Mouse (Mus musculus) spleen, adult 12 weeks (tissue): ENCODE data around the gene Tmem117.

Experiments
- DNase-seq: peaks from one replicate; pipeline ENCODE4 v3.0.0; 2022; ENCODE audit warnings: low spot score

Gene Tmem117

DNA sequence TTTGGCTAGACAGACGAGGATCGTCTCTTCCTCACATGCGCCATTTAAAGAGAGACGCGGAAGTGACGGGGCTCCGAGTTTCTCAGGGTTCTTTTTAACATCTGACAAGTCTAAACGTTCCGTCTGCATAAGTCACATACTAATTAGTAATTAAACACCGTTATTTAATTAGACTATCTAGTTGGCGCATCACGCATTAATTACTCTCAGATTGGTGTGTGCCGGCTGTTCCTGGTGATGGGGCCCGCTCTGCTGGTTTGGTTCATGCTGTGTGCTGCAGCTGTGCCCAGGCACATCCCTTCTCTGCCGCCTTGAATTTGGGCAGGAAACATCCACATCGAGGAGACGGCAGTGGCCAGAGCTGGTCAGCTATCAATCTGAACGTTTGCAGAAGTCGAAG is 142.7 kb downstream of the Tmem117 start:
- DNase-seq = no peak

DNA sequence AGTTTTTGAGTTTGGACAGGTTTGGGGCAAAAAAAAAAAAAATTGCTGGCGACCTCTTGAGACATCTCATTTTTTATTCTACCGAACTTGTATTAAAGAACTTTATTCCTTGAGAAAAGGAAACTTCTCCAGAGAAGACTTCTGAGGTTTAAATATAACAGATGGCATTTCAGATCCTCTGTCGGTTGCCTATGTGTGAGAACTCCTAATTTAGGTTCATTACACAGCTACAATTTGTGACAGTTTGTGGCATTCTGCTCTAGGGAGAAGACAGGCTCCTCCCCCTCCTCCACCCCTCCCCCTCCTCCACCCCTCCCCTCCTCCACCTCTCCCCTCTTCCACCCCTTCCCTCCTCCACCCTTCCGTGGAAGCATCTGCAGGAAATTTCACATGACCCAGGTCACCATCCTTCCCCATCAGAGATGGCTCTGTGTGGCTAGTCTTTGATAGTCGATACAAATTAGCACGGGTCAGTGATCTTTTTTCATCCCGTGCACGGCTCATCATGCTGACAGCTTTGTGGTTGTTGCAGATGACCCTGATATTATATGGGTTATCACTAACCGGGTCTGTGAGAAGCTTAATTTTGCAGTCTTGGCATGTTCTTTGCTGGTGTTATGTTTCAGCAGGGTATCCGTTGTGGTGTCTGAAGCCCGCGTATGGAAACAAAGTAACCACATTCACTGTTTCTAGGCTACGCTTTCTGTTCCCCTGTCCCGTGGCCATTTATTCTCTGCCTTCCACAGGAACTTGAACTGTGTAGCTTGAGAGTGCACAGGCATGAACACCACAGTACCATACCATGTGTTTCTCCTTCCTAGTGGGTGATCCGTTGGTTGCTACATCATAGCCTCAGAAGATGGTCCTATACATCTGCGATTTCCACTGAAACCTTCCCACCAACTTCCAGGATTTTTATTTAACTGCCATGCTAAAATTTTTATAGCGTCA is 147.4 kb downstream of the Tmem117 start:
- no peak for DNase-seq

- no peak for DNase-seq
Measured at GRCm38 (mm10) chr15:94781556-94781955, 152.5 kb downstream of the Tmem117 start.

GRCm38 (mm10) chr15:94793455-94793854 is 164.4 kb downstream of the Tmem117 start:
- no peak for DNase-seq

GRCm38 (mm10) chr15:94795484-94795883 is 166.5 kb downstream of the Tmem117 start:
- DNase-seq = no peak

DNA sequence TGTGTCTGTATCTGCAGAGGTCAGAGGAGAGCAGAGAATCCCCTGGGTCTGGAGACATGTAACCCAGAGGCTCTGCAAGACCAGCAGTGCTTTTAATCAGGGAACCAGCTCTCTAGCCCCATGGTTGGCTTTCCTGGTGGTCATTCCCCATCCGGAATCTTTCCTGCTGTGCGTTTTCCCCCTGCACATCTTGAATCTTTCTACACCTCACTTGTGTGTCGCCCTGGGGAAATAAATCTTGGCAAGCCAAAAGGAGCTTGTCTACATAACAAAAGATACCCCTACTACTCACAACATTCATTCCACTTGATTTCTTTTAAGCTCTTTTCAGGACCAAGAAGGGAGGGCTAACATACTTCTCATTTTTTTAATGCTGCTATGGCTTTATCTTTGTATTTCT is 169.2 kb downstream of the Tmem117 start:
- DNase-seq = no peak

GRCm38 (mm10) chr15:94801462-94801861 is 172.4 kb downstream of the Tmem117 start:
- DNase-seq = no peak

GRCm38 (mm10) chr15:94802820-94803219 is 173.8 kb downstream of the Tmem117 start:
- no peak for DNase-seq

DNA sequence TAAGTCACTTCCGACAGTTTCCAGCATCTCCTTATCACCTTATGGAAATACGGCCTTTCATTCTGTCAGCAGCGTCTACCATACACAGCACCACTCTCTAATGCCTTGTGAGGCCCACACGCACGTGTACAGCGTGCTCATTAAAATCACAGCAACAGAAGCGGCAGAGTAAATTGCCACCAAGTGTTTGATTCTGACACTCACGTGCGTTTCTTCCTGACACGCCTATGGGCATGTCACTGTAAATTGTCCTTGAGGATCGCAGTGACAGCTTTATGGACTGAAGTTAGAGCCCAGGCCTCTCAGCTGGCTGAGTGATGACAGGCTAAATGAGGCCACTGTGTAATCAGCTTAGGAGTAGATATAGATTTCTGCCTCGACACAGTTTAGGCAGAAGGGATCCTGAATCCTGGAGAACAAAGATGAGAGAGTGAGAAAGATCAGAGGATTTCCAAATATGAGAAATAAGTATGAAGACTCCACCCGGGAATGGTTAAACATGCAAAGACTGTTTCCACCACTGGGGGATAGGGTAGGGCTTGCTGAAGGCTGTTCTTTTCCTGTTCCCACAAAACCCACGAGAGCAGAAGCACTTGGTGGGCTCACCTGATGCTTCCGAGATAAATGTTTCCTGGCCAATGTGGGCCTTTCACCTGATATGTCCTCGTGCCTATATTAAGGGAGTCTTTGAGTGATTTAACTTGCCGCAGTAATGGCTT is 174.8 kb downstream of the Tmem117 start:
- no peak for DNase-seq

DNA sequence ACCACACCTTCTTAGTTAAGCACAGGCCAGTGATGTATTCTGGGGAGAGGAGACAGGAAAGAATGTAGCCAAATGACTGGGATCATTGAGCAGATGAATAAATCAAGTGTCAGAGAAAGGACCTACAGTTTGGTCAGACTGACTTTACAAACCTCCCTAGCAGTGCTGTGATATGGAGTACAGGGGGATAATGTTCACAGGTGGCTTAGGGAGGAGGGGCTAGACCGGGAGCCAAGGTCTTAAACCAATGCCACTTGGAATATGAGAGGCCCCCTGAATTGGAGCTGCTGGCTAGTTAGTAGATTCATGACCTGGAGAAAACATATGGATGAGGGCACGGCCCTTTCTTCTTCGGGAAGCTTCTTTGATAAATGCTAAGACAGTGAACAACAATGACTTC is 177.0 kb downstream of the Tmem117 start:
- no peak for DNase-seq

DNA sequence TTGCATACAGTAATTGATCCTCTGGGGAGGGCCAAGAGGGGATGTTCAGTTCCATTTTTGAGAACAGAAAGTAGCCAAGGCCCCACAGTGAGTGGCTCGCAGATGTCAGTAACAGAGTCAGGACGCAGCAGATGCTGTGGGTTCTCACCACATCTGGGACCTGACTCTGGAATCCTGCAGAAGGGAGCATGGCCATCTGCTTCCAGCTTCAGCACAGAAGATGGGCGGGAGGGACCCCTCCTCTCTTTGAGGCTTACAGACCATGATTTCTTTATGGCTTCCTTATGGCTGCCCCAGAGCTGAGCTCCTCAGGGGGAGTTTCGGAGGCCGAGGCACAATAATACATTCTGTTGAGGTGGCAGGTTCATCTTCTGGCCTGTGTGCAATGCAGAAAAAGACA is 182.5 kb downstream of the Tmem117 start:
- DNase-seq = no peak

DNA sequence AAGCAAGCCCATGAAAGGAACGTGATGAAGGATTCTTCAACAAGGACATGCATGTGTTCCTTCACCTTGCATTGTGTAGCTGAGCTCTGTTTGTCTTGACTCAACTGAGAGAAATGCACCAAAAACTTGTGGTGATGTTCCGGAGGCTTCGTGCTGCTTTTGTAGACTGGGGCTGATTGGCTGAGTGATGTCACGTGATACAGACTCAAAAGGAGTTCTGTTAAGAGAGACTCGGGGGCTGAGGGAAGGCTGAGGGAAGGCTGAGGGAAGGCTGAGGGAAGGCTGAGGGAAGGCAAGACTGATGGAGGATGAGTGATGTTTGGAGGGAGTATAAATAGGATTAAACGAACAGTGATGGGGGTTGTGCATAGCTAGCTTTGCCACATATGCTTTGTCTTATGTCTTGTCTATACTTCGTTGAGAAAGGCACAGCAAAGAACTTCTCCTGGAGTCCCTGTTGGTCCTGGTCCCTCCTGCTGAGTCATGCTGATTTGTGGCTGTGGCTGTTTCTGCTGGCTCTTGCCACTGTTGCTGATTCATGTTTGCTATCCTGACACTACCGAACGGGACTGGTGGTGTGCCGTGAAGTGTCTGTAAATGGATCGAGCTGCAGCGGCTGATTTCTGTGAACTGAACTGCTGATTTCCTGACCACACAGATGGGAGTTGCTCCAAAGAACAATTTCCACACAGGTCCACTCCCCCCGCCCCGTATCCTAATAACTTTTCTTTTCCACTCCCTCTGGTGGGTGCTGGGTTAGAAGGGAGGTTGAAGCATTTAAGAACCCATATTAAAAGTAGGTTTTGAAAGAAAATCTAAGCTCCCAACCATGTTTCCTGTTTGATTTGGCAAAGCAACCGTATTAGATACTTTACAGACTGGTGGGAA is 185.4 kb downstream of the Tmem117 start:
- DNase-seq = no peak

DNA sequence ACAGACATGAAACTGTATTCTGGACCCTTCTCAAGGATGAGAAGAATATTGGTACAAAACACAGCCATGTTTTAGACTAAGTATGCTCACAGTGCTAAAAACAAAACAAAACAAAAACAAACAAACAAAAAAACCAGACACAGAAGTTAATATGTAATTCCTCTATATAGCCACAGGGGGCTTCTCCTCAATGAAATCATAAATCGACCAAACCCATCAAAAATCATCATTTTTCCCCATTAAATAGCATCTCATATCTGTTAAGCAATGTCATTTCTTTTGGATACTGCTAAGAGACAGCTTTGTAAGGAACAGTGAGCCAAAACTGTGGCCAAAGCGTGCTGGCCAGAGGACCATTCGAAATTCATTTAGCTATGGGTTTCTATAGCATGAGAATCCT is 206.6 kb downstream of the Tmem117 start:
- DNase-seq = no peak

DNA sequence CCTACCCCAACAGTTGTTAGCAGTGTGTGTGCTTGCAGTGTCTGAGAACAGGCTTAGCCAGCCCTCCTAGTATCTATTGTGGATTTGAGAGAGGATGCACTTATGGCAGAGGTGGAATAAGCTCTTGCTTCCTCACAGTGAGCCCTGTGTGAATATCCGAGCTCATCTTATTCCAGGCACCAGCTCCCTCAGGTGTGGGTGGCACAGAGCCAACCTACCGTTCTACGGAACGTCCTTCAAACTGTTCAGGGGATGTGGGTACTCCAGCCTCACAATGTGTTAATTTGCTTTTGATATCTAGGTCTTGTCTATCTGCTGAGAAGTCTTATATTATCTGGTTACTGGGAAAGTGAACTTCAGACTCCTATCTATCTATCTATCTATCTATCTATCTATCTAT is 209.6 kb downstream of the Tmem117 start:
- no peak for DNase-seq

- no peak for DNase-seq
Measured at GRCm38 (mm10) chr15:94847501-94847900, 218.5 kb downstream of the Tmem117 start.

GRCm38 (mm10) chr15:94859641-94860040 is 230.6 kb downstream of the Tmem117 start:
- no peak for DNase-seq

GRCm38 (mm10) chr15:94861173-94861572 is 232.1 kb downstream of the Tmem117 start:
- DNase-seq = no peak

GRCm38 (mm10) chr15:94864134-94864533 is 235.1 kb downstream of the Tmem117 start:
- DNase-seq = no peak

DNA sequence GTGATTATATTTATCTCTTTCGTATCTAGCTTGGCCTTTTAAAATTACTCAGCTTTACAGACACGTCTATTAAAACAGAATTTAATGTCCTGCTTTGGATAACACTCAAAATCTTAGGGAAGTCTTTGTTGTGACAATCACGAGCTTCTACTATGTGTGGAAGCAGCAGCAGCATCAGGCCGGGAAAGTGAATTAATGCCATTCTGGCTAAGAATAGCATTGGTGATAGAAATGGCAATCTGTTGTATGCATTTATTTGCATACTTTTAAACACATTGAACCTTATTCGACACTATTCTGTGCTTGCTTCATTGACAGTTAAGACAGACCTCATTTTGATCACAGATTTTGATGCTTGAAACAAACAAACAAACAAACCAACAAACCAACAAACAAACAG is 239.3 kb downstream of the Tmem117 start:
- no peak for DNase-seq

DNA sequence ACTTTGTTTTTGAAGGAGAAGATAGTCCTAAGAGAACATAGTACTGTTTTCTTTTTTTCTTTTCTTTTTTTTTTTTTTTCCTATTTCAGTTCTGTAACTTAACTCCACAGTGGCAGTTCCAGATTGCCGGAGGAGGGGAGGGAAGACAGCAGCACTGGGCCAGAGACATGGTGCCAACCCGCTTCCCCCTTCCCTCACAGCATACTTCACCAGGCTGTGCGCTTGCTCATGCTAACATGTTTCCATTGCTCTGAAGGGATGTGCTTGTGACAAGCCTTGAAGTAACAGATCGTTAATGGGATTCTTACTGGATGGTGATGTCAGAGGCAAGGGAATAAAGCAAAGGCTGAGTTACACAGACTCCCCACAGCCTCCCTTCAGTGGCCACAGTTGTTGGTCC is 256.0 kb downstream of the Tmem117 start:
- no peak for DNase-seq

- no peak for DNase-seq
Measured at GRCm38 (mm10) chr15:94893201-94893600, 264.2 kb downstream of the Tmem117 start.

- DNase-seq = no peak
Measured at GRCm38 (mm10) chr15:94894086-94894485, 265.1 kb downstream of the Tmem117 start.
